Mouse (Mus musculus): ENCODE results near the gene Cd300lg.

GRCm38 (mm10) chr11:102068969-102069368 lies 27.7 kb downstream of the Cd300lg start:
- TF ChIP-seq CTCF (IDR thresholded peaks at IDR 0.05; ENCODE audit: borderline replicate concordance, control insufficient read depth, extremely low read depth, insufficient read depth, low read length, poor library complexity) (no peak), POLR2A (IDR thresholded peaks at IDR 0.05; ENCODE audit: control insufficient read depth, extremely low read depth, insufficient read depth, low read length, poor library complexity) (no peak)
